Mouse (Mus musculus): ENCODE measurements around the gene Gopc. TPM values are rescaled to one million over a fixed set of nuclear protein-coding genes. Genes with fewer than 3 reads are reported as not detected.
"Not testable (repeated sequence)": the region's sequence is repeated elsewhere in the genome, so short reads cannot be mapped to it uniquely, and the experiment has no call there.

Gopc gene
- polyA plus RNA-seq, 1 experiment: 5.7 TPM

- TF ChIP-seq CTCF (IDR thresholded peaks at IDR 0.05; ENCODE audit: control insufficient read depth, insufficient read depth, insufficient replicate concordance, low read depth, low read length): no peak
- Histone ChIP-seq H3K4me3 (ENCODE audit: control insufficient read depth, low read depth, low read length) (no peak overlapping the region), H3K27ac (ENCODE audit: control insufficient read depth, insufficient read depth, low read depth, low read length) (no peak overlapping the region), H3K4me1 (ENCODE audit: control insufficient read depth, insufficient read depth, low read length) (no peaks in the 10 kb centered on the region), H3K36me3 (ENCODE audit: control insufficient read depth, insufficient read depth, low read length) (no peaks in the 10 kb centered on the region), H3K27me3 (ENCODE audit: control insufficient read depth, insufficient read depth, low read length) (no peaks in the 10 kb centered on the region)
Observed at GRCm38 (mm10) chr10:52374651-52375050, 7.3 kb downstream of the Gopc start.

DNA sequence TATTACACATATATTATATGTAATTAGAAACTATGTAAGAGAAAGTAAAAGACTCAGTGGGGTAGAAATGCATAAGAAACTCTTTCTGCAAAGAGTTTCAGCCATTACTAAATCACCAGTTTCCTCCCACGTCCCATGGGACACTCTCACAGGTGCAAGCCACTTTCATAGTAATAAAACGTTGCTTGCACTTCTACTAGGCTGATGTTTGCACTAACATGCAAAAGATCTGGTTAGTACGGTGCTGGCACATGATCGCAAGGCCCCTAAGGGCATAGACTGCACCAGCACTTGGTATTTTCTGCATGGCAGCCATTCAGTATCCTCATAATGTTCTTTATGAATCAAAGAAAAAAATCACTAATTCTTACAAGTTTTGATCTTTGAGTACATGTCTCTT lies 8.1 kb downstream of the Gopc start:
- H3K27ac ChIP-seq (ENCODE audit: control insufficient read depth, insufficient read depth, low read depth, low read length): no peak overlapping the region
- no peak overlapping the region for H3K4me3 ChIP-seq (ENCODE audit: control insufficient read depth, low read depth, low read length)
- H3K27me3 ChIP-seq (ENCODE audit: control insufficient read depth, insufficient read depth, low read length): no peaks in the 10 kb centered on the region
- H3K36me3 ChIP-seq (ENCODE audit: control insufficient read depth, insufficient read depth, low read length): no peaks in the 10 kb centered on the region
- TF ChIP-seq CTCF (IDR thresholded peaks at IDR 0.05; ENCODE audit: control insufficient read depth, insufficient read depth, insufficient replicate concordance, low read depth, low read length) (no peak), POLR2A (IDR thresholded peaks at IDR 0.05; ENCODE audit: control insufficient read depth, low read depth, low read length) (no peak)
- no peaks in the 10 kb centered on the region for H3K4me1 ChIP-seq (ENCODE audit: control insufficient read depth, insufficient read depth, low read length)

DNA sequence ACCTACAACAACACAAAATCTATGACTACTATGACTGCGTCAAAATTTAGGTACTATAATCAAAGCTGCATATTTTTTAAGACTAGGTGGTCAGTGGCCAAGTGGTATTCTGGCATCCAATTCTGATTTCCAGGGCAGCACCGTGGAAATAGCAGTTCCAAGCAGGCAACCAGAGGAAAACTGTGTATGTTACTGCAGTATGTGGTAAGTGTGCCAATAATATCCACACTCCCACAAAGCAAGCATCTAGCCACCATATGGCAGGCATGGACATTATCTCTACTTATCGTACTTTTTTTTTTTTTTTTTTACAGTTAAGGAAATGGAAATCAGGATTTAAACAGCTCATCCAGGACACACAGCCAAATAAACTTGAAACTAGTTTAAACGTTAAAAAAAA lies 13.5 kb downstream of the Gopc start:
- TF ChIP-seq CTCF (IDR thresholded peaks at IDR 0.05; ENCODE audit: control insufficient read depth, insufficient read depth, insufficient replicate concordance, low read depth, low read length) (no peak), POLR2A (IDR thresholded peaks at IDR 0.05; ENCODE audit: control insufficient read depth, low read depth, low read length) (no peak)
- Histone ChIP-seq H3K4me1 (ENCODE audit: control insufficient read depth, insufficient read depth, low read length) (no peaks in the 10 kb centered on the region), H3K4me3 (ENCODE audit: control insufficient read depth, low read depth, low read length) (no peak overlapping the region), H3K27ac (ENCODE audit: control insufficient read depth, insufficient read depth, low read depth, low read length) (no peak overlapping the region), H3K27me3 (ENCODE audit: control insufficient read depth, insufficient read depth, low read length) (no peaks in the 10 kb centered on the region), H3K36me3 (ENCODE audit: control insufficient read depth, insufficient read depth, low read length) (no peaks in the 10 kb centered on the region)

DNA sequence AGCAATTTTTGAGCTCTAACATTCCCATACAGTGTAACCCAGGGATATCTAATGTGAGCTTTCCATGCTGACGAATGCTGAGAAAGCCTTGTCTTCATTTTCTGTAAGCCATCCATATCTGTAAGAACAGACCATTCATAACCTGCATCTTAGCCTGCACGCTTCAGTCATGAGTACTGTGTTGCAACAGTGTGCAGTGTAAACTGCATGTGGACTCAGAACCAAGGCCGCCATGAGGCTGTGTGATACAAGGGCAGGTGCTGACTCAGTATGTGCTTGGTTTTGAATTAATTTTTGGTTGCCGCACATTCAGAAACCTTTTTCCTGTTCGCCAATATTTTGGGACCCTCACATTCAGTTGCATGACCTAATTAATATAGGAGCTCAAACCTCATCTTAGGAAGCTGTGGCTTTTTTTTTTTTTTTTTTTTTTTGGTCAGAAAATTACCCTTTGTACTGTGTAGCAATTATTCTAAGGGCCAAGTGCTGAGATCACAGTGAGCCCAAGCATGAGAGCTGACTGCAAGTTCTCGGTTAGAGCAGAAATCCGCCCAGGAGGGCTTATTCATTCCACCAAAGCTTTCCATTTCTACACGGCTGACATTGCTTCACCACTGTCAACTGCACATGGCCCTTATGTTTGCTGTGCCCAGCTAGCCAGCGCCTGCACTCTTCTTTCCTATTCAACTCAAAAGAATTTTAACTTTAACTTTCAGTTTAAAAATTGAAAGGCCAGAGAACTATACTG lies 20.9 kb downstream of the Gopc start:
- no peaks in the 10 kb centered on the region for H3K36me3 ChIP-seq (ENCODE audit: control insufficient read depth, insufficient read depth, low read length)
- no peak overlapping the region for H3K27ac ChIP-seq (ENCODE audit: control insufficient read depth, insufficient read depth, low read depth, low read length)
- no peaks in the 10 kb centered on the region for H3K27me3 ChIP-seq (ENCODE audit: control insufficient read depth, insufficient read depth, low read length)

GRCm38 (mm10) chr10:52360241-52360735 lies 21.6 kb downstream of the Gopc start:
- H3K27ac ChIP-seq (ENCODE audit: control insufficient read depth, insufficient read depth, low read depth, low read length): no peak overlapping the region
- TF ChIP-seq CTCF (IDR thresholded peaks at IDR 0.05; ENCODE audit: control insufficient read depth, insufficient read depth, insufficient replicate concordance, low read depth, low read length): no peak
- TF ChIP-seq POLR2A (IDR thresholded peaks at IDR 0.05; ENCODE audit: control insufficient read depth, low read depth, low read length): no peak
- no peaks in the 10 kb centered on the region for H3K4me1 ChIP-seq (ENCODE audit: control insufficient read depth, insufficient read depth, low read length)

More for the DNA sequence above, 20.9 kb downstream of the Gopc start:
- H3K4me3 ChIP-seq (ENCODE audit: control insufficient read depth, low read depth, low read length): no peak overlapping the region
- no peak for TF ChIP-seq POLR2A (IDR thresholded peaks at IDR 0.05; ENCODE audit: control insufficient read depth, low read depth, low read length)
- TF ChIP-seq CTCF (IDR thresholded peaks at IDR 0.05; ENCODE audit: control insufficient read depth, insufficient read depth, insufficient replicate concordance, low read depth, low read length): no peak
- no peaks in the 10 kb centered on the region for H3K4me1 ChIP-seq (ENCODE audit: control insufficient read depth, insufficient read depth, low read length)

DNA sequence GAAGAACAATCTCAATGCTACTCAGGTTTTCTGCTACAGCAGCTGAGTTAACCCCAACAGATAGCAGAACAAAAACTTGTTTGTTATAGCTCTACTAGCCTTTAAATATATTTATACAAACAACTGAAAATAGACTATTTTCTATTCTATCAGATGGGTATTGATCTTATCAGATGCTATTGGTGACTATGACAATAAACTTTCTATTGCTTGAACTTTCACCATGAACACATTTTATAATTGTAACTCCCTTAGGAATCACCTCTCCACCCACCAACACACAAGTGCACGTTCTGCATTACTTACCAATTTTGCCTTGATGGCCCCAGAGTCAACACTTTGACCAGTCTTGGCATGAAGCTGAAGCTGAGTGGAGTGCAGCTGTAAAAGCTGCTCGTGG lies 23.5 kb downstream of the Gopc start, which contains the start of gene Gm26741:
Gene Gm26741 (plus strand): TSS at position 301 of the 400 bp plus-strand sequence.
- H3K36me3 ChIP-seq (ENCODE audit: control insufficient read depth, insufficient read depth, low read length): no peaks in the 10 kb centered on the region; the same call in 1 of the 2 replicates
- TF ChIP-seq CTCF (IDR thresholded peaks at IDR 0.05; ENCODE audit: control insufficient read depth, insufficient read depth, insufficient replicate concordance, low read depth, low read length) (no peak), POLR2A (IDR thresholded peaks at IDR 0.05; ENCODE audit: control insufficient read depth, low read depth, low read length) (no peak)
- H3K4me3 ChIP-seq (ENCODE audit: control insufficient read depth, low read depth, low read length): no peak within 1 kb of the TSS
- H3K27me3 ChIP-seq (ENCODE audit: control insufficient read depth, insufficient read depth, low read length): no peaks in the 10 kb centered on the region
- no peaks in the 10 kb centered on the region for H3K4me1 ChIP-seq (ENCODE audit: control insufficient read depth, insufficient read depth, low read length)
- no peak within 1 kb of the TSS for H3K27ac ChIP-seq (ENCODE audit: control insufficient read depth, insufficient read depth, low read depth, low read length)

More at GRCm38 (mm10) chr10:52360241-52360735, 21.6 kb downstream of the Gopc start:
- H3K36me3 ChIP-seq (ENCODE audit: control insufficient read depth, insufficient read depth, low read length): no peaks in the 10 kb centered on the region; the same call in 1 of the 2 replicates
- H3K4me3 ChIP-seq (ENCODE audit: control insufficient read depth, low read depth, low read length): no peak overlapping the region
- H3K27me3 ChIP-seq (ENCODE audit: control insufficient read depth, insufficient read depth, low read length): no peaks in the 10 kb centered on the region

DNA sequence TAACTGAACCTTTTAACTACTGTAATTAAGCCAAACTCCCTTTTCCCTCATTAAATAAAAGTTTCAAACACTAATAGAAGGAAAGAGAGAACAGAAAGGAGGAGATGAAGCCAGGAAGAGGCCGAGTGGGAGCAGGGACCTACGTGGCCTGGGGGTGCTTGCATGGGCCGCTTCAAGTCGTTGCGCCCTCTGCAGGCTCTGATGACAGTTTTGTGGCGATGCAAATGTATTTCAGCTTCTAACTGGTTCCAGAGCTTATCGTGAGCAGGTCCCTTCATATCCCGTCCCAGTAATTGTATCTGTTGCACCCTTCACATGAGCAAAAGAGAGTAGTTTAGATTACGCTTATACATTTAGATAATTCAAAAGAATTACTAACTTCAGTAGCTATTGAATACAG lies 28.7 kb downstream of the Gopc start:
- no peaks in the 10 kb centered on the region; the same call in 1 of the 2 replicates for H3K36me3 ChIP-seq (ENCODE audit: control insufficient read depth, insufficient read depth, low read length)

GRCm38 (mm10) chr10:52343324-52343723 lies 38.6 kb downstream of the Gopc start:
- not testable (repeated sequence) for H3K4me1 ChIP-seq (ENCODE audit: control insufficient read depth, insufficient read depth, low read length); H3K27ac ChIP-seq (ENCODE audit: control insufficient read depth, insufficient read depth, low read depth, low read length); H3K27me3 ChIP-seq (ENCODE audit: control insufficient read depth, insufficient read depth, low read length); H3K36me3 ChIP-seq (ENCODE audit: control insufficient read depth, insufficient read depth, low read length); H3K4me3 ChIP-seq (ENCODE audit: control insufficient read depth, low read depth, low read length)

More for the DNA sequence above, 28.7 kb downstream of the Gopc start:
- Histone ChIP-seq H3K27me3 (ENCODE audit: control insufficient read depth, insufficient read depth, low read length) (no peaks in the 10 kb centered on the region), H3K4me3 (ENCODE audit: control insufficient read depth, low read depth, low read length) (no peak overlapping the region), H3K4me1 (ENCODE audit: control insufficient read depth, insufficient read depth, low read length) (no peaks in the 10 kb centered on the region), H3K27ac (ENCODE audit: control insufficient read depth, insufficient read depth, low read depth, low read length) (no peak overlapping the region)
- TF ChIP-seq CTCF (IDR thresholded peaks at IDR 0.05; ENCODE audit: control insufficient read depth, insufficient read depth, insufficient replicate concordance, low read depth, low read length) (no peak), POLR2A (IDR thresholded peaks at IDR 0.05; ENCODE audit: control insufficient read depth, low read depth, low read length) (no peak)
